Mouse (Mus musculus) thymus, postnatal 25 days (tissue): Measurements from ENCODE around the gene Fxyd2.
A peak's percentile ranks its signal among the peaks of the same experiment; 100 is the strongest.

Experiments
- DNase-seq: peaks from one replicate; pipeline ENCODE4 v3.0.0; 2022

The Fxyd2 gene

DNA sequence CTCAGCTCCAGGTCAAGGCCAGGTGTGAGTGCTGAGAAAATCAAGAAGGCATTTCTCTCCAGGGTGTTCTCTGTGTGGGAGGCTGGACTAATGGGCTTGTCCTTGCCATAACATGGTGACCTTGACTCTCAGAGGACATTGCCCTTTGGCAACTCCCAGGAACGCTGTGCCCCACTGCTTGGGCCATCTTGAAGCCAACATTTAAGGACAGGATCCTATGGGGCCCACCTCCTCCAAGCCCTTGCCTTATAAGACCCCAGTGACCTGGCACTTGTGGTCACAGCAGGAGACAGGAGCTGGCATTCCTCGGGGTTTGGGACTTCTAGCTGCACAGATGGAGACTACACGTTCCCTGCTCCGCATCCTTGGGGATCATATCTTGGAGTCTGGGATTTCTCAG, at the start of gene Fxyd2:
Gene Fxyd2 (plus strand): TSS at position 236 of the 400 bp plus-strand sequence.
- no peak for DNase-seq

DNA sequence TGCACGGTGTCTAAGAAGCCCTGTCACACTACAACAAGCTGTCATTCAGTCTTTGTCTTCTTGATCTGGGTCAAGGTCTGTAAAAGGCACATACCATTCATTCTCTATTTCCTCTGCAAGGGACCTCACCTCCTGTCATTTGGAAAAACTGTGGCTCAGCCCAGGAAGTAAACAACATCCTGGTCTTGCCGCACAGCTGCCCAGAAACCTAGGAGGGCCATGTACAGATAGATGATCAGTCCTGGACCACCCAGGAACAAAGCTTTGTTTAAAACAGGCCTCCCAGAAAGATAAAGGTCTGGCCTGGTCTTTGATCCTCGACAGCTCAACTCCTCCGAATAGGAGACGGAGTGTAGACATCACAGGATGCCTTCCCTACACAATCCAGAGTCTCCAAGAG, 49.6 kb upstream of the Fxyd2 start:
- DNase-seq: no peak

DNA sequence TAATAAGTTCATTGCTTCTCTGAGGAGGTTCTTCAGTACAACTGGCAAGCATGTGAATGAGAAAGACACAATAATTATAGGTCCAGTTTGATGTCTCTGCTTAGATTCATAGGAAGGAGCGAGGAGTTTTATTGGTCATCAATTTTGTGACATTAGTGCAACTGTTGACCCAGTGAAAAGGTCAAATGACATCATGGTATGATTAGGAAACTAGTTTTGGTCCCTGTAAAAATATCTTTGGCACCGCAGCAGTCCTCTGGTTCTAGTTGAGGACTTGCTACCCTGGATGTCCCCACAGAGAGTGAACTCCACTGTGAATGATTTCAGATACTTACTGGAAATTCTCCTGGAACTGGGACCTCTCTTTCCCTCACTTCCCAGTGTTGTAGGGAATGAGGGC, 44.3 kb upstream of the Fxyd2 start:
- no peak for DNase-seq

DNA sequence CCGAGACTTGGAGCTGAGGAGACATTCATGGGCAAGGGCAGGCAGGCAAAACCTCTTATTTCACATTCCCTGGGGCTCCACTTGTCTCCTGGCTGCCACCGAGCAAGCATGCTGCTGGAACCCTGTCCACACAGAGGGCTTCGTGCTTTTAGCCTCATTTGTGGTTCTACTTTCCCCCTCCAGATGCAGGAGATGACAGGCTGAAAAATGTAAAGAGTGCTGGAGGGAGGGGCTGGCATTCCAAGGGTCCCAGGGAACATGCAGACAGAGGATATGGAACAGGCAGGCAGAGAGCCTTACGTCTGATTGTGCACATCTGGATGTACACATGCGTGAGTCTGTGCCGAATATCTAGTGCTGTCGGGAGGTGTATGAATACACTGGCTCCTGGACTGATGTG, 41.1 kb upstream of the Fxyd2 start:
- no peak for DNase-seq

DNA sequence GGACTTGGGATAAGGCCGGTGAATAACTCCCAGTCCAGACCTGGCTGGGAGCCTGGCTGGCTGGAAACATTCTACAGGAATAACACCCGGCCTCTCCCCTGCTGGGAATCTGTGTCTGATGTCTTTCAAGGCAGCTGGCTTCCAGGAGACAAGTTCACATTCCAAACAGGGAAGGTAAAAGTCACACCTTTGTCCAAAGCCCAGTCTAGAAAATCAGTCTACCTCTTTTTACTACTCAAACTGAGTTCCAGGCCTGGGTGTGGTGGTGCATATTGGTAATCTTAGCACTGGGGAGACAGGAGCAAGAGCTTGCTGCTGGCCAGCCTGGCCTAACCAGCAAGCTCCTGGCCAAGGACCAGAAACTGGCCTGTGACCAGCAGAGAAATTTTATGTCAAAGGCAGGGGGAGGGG, 37.4 kb upstream of the Fxyd2 start:
- no peak for DNase-seq

DNA sequence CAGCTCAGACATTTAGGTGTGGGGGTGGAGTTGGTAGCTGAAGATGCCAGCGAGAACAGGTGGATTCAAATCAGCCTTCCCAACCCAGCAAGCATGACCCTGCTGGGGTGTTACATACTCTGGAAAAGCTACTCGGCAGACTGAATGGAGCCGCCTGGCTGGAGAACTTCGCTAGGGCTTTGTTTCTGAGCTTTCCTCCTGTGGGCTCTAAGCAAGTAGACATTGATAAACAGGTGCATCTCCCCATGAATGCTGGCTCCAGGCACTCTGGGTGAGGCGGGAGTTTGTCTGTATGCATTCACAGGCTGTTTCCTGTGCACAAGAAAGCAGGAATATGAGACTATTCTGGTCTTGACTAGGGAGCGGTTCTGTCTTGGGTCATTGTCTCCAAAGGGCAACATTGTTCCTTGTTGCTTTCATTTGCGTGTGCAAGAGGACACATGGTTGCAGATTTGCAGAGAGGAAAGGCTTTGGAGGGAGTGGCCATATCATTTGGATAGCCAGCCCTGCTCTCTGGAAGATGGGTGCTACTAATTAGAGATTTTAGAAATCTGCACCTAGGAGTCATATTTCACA, 35.7 kb upstream of the Fxyd2 start:
- no peak for DNase-seq

DNA sequence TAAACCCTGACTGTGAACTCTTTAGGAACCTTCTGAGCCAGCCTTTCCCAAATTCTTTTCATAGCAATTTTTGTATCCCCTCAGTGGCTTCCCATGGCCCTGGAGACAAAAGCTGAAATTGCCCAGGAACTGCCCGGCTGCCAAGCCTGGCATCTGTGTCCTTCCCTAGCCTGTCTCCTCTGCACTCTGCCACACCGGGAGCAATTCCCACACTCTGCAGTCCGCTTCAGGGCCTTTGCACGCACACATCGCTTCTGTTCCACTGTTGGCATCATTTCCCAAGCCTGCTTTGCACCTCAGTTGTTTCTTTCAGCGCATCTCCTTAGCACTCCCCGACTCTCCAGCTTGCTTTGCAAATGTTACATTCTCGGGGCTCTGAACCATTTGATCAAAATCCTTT, 31.8 kb upstream of the Fxyd2 start:
- no peak for DNase-seq

DNA sequence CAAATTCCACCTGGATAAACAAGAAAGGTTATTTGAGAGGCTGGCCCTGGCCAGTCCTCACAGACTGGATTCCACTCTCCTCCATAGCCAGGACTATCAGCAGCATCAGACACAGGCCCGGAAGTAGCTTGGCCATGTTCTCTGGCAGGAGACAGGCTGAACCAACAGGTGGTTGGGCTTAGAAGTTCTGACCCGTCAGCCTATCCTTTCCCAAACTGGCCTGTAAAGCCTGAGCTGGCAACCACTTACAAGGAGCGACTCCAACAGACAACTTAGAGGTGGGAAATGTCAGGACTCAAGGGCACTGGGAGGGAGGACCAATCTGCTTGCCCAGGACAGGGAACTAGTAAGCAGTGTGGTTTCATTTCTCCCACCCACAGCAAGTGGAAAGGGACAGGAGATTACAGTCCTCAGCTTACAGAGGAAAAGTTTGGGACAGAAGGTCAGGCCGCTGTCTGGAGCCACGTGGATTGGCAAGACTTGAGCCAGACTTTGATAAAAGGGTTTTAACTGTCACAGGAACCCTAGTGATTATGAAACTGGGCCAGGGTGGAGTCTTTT, 31.0 kb upstream of the Fxyd2 start:
- DNase-seq: no peak

DNA sequence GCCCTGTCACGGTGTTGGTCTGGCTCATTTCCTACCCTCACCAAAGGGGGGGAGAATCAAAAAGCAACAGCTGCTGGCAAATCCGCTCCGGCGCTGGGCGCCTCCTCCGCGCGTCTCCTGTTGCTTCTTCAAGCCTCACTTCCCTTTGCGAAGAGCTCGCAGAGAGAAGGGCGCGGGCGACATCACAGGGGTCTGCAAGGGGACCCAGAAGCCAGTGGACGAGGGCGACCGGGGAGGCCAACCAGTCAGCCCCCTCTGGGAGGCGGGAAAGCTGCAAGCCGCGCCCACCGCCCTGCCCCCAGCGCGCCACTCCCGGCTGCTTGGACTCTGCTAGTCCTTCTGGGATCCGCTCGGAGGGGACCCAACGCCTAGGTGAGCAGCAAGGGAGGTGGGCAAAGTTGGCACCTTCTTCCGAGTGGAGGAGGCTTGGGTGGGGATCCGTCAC, 29.3 kb upstream of the Fxyd2 start, which contains the start of gene Fxyd6:
Gene Fxyd6 (plus strand): TSS at position 69 of the 445 bp plus-strand sequence.
- DNase-seq: peak; percentile 53

DNA sequence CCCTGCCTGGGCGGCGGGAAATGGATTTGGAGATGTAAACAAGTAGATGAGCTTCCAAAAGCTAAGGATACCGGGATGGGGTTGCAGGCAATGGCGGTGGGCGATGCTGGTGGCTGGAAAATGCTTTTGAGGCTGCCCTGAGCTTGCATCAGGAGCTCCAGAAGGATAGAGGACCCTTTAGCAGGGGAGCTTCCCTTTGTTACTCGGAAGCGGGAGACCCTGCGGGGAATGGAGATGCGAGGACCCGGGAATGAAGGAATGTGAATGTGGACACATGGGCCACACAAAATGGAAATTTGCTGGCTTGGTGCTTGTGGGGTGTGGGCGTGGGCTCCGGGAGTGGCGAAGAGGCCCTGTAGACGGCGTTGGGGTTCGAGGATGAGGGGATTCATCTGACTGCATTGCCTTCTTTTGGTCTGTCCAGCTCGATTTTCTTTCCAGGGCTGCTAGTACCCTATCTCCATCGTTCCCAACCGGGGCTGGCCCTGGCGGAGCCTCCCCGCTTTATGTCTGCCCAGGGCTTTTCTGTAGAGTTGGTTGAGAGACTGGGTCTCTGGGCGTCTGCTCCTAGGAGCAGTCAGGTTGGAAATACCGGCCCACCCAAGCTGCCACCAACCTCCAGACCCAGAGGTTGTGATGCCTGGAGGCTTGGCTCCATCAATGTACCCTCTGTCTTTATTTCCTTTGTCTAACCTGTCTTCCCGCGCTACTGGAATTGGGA, 28.7 kb upstream of the Fxyd2 start:
- no peak for DNase-seq

DNA sequence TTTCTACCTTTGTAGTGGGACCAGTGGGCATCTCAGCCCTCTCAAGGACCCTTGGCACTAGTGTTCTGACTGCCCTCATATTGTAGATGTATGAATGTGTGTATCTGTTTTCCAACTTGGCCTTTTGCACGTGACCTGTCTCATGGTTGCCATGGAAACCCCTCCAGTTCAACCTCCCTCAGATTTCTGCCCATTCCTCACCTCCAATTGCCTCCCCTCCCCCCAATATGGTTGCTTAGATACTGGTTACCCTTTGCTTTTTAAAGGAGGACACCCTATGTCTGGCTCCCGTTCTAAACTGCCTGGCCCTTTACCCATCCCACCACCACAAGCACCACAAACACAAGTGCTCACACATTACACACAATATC, 28.1 kb upstream of the Fxyd2 start:
- DNase-seq: no peak

DNA sequence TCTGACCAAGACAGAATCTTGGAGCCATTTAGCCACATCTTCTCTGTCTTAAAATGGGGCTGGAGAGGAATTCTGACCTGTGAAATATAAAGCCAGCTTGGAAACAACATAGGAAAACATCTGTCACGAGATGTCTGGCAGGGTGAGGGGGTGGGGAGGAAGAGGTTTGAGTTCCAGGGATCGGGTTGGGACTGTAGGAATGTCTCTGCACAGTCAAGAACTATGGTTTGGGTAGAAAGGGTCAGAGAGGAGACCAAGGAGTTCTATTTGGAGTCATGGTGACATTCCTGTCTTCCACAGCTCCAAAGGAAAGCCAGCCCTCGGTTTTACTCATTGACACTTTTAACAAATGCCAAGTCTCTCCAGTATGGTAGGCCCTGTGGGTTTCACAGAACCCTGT, 25.6 kb upstream of the Fxyd2 start:
- no peak for DNase-seq

DNA sequence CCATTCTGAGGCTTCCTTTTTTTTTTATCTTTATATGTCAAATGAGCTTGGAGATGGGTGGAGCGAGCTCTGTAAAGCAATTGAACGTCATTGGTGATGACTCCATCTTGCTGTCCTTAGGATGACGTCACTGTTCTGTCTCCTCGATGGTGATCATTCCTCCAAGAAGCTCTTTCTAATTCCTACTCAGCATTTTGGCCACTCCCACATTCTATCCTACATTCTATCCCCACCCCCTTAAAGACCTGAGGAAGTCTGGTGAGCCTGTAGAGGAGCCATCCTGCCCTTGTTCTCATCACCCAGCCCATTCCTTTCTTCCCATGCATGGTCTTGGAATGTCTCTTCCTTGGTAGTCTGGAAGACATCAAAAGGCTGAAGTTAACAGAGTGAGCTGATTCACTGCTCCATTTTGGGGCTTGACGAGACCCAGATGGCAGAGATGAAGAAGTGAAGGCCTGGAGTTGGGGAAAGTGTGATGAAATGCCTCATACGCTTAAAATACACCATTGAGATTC, 24.4 kb upstream of the Fxyd2 start:
- DNase-seq: no peak

DNA sequence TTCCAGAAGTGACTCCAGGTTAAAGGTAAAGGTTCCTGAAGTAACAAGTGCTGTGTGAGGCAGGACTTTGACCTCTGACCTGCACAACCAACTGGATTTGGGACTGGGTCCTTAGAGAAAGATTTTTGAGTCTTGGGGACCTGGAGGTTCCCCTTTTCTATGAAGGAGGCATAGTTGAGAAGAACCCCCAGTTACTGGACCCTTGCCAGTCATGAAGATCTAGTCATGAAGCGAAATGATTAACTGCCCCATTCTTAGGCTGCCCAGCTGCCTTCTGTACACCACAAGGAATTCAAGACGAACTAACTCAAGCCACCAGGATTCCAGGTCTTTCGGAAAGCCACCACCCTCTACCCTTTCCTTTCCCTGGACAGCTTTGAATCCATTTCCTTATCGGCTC, 23.0 kb upstream of the Fxyd2 start:
- no peak for DNase-seq

DNA sequence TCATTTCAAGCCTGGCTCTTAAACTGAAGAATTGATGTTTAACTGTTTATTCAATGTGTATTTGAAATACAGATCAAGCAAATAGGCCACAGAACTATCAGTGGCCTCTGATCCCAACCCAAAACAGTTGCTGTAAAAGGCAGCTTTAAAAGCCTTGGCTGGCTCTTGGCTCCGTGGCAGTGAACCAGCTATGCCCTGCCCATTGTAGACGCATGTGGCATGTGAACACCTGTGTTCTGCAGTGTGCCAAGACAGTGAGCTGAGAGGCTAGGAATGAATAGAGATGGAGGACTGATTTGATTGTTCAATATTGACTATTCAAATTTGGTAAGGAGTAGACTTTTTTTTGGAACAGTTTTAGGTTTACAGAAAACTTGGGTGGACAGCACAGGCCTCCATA, 22.6 kb upstream of the Fxyd2 start:
- no peak for DNase-seq

DNA sequence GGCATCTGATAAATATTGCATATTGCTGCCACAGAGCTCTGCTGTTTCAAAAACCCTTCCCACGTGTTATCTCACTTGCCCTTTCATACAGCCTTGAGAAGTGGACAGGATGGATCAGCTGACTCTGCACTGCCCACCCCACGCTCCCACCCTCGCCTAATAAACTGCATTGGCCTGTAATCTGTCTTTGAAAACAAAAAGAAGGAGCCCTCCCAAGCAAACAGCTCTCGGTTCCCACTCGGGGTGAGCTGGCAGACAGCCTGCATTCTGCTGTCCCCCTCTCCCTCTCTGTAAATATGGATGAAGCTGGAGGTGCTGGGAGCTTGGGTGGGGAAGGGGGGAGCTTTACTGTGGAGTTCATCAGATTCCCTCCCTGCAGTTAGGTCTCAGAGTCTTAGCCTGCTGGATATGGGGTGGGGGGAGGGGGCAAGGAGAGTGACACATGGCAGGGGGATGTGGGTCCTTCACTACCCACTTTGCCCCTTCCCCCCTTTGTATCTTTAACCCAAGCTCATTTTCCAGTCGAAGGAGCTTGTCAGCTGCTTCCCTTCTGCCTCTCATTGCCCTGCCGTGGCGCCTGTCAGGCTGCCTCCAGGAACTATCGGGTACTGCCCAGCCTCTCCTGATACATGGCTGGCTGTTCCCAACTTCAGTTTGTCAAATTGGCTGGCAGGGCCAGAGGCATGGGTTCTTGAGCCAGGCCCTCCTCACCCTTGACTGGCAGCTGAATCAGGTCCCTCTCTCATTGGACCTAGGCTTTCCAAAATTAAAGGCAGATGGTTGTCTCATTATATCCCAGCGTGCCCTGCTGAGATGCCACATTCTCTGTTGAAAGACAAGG, 18.8 kb upstream of the Fxyd2 start:
- DNase-seq: no peak

DNA sequence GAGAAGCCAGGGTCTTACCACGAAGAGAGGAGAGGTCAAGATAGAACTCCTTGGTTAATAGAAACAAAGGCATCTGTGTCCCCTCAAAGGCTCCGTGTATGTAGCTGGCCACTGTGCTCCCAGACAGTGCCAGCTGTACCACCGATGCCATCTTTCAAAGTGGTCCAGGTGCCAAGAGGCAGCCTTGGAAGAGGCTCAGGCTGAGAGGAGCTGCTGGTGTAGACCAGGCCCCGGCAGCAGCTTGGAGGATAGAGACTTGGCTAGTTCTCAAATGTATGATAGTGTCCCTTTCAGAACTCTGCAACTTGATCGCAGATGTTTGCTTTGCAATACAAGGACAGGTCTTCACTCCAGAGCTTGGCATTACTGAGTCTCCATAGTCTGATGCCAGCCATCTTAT, 17.1 kb upstream of the Fxyd2 start:
- DNase-seq: no peak

DNA sequence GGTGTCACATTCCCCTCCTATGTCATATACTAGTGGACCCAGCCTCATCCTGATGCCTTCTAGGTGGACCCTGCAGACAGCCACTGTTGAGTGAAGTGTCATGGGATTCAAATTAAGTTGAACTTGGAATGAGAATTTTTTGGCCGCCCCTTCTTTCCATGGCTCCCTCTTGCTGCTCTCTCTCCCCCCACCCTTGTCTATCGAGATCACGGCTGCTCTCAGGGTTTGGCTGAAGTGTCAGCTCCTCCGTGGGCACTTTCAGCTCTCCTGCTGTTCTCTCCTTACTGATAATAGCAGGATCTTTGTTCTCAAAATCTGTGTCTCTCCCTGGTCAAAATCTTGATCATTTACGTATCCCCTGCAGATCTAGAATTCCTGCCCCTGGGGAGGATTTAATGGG, 16.6 kb upstream of the Fxyd2 start:
- no peak for DNase-seq

DNA sequence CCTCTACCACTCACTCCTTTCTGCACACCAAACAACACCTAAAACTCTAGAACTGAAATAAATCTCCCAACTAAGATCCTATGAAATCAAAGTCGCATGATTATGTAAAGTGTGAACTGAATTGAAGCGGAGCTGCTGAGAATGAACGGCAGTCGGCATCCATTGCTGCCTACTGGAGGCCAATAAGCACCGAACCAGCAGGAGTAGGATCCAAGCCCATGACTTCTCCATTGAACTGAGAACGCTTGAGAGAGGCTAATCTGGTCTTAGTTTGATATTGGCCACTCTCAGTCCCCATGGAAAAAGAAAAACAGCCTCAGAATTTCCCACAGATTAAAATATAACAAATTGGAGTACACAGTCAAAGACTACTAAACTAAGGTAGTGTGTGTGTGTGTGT, 15.6 kb upstream of the Fxyd2 start:
- no peak for DNase-seq

DNA sequence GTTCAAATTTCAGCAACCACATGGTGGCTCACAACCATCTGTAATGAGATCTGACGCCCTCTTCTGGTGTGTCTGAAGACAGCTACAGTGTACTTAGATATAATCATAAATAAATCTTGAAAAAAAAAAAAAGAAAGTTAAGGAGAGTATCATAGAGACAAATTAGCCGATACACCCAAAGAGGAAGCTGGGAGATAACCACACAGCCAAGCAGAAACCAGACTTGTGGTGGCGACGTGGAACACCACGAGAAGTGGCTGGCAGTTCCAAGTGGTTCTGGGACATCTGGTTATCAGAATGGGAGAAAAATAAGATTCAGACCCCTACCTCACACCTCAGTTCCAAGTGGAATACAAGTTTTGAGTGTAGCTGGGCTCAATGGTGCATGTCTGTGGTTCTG, 12.8 kb upstream of the Fxyd2 start:
- no peak for DNase-seq

DNA sequence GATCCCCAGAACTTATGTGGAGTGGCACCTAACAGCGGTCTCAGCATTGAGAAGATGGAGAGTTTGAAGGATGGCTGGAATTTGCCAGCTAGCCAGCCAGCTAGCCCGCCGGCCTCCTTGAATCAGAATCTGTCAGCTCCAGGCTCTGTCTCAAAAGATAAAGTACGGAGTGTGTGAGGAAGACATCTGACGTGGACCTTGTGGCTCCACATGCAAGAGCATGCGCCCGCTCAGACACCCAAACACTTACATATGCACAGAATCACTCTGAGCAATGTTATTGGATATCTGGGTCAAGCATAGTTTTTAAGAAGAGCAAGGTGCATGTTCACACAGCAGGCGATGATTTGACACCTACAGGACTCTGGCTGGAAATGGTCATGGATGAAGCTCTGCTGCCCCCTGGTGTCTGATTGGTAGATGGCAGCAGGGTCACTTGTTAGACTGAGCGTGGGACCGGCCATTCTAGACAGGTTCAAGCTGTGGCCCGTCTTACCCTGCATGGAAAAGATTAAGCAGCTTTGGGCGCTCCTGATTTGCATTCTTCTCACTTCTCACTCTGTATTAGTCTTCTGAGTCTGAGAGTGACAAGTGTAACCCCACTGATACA, 11.0 kb upstream of the Fxyd2 start:
- DNase-seq: peak; percentile 90

DNA sequence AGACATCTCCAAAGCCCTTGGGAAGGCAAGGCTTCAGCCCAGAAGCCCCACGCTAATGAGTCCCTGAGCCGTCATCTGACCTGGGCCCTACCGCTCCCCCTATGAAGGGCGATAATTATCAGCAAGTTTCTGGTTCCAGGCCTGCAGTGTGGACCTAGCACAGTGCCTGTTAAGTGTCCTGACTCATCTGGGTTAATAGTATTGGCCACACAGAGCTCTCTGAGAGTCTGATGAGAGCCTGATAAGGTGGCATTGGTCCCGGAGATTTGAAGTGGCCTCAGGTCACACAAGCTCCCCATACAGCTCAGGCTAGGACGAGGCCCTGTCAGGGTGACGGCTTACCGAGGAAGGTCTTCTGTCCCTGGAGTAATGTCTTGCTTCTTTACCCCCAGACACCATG, 9.9 kb upstream of the Fxyd2 start:
- no peak for DNase-seq

DNA sequence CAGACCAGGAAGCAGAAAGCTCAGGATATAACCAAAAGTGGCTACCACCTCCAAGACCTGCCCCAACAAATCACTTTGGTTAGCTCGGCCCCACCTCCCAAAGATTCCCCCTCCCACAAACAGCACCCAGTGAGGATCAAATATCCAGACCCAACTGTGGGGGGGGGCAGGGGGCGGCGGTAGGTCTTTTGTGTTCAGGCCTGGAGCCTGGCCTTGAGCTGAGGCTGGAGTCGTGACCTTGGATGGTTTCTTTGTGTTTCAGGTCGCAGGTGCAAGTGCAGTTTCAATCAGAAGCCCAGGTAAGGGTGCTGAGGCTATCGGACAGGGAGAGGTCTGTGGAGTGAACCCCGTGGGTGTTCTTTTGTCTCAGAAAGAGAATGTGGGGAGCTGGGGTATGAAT, 8.2 kb upstream of the Fxyd2 start:
- no peak for DNase-seq
